Mouse (Mus musculus) regulatory T cell (primary cell): ENCODE results near the gene Styx.

Source experiments
- in situ Hi-C: fragments of 300-600 bp; cut with MboI, MseI; formaldehyde crosslinking; loops from one replicate; pipeline ENCODE4 v1.15.1; 2025; ENCODE audit warnings: high pct_unique_total_duplicates

Styx gene

GRCm38 (mm10) chr14:45329589-45330181 lies 21.2 kb upstream of the Styx start, which contains the start of gene Psmc6:
Gene Psmc6 (plus strand): TSS chr14:45329788.
- in situ Hi-C loops = loop anchor here (25.0 kb wide), 1 partner anchor 1458 kb away; the partner anchor contains the start of gene Cnih1

GRCm38 (mm10) chr14:45364211-45365195 lies 13.6 kb downstream of the Styx start:
- in situ Hi-C loops = no loop called here

- in situ Hi-C loops = no loop called here
These were observed 14.3 kb downstream of the Styx start for GRCm38 (mm10) chr14:45365196-45365587.

- in situ Hi-C loops = no loop called here
These were observed 27.9 kb downstream of the Styx start for GRCm38 (mm10) chr14:45378771-45379170.

GRCm38 (mm10) chr14:45380756-45381155 lies 29.9 kb downstream of the Styx start:
- in situ Hi-C loops = loop anchor here (10.0 kb wide), 1 partner anchor 1384 kb away; the partner anchor contains the start of gene Cdkn3

GRCm38 (mm10) chr14:45382912-45383311 lies 32.0 kb downstream of the Styx start:
- in situ Hi-C loops = loop anchor here (10.0 kb wide), 1 partner anchor 1382 kb away; the partner anchor contains the start of gene Cdkn3

GRCm38 (mm10) chr14:45385596-45385995 lies 34.7 kb downstream of the Styx start:
- in situ Hi-C loops = loop anchor here (10.0 kb wide), 1 partner anchor 1379 kb away; the partner anchor contains the start of gene Cdkn3

GRCm38 (mm10) chr14:45387480-45387879 lies 36.6 kb downstream of the Styx start:
- in situ Hi-C loops = loop anchor here (10.0 kb wide), 1 partner anchor 1377 kb away; the partner anchor contains the start of gene Cdkn3

GRCm38 (mm10) chr14:45388345-45389181 lies 37.7 kb downstream of the Styx start:
- in situ Hi-C loops = loop anchor here (10.0 kb wide), 1 partner anchor 1376 kb away; the partner anchor contains the start of gene Cdkn3

- in situ Hi-C loops = loop anchor here (10.0 kb wide), 1 partner anchor 1376 kb away; the partner anchor contains the start of gene Cdkn3
These were observed 38.3 kb downstream of the Styx start for GRCm38 (mm10) chr14:45389194-45389593.

GRCm38 (mm10) chr14:45399836-45400235 lies 48.9 kb downstream of the Styx start:
- in situ Hi-C loops = loop anchor here (25.0 kb wide), 1 partner anchor 287 kb away; no protein-coding TSS in a partner anchor

GRCm38 (mm10) chr14:45403651-45404050 lies 52.8 kb downstream of the Styx start:
- in situ Hi-C loops = loop anchor here (25.0 kb wide), 1 partner anchor 284 kb away; no protein-coding TSS in a partner anchor

- in situ Hi-C loops = loop anchor here (25.0 kb wide), 1 partner anchor 282 kb away; no protein-coding TSS in a partner anchor
These were observed 53.9 kb downstream of the Styx start, which contains the start of gene Gnpnat1 for GRCm38 (mm10) chr14:45404813-45405212. Gene Gnpnat1 (minus strand): TSS chr14:45404913.

GRCm38 (mm10) chr14:45416265-45416664 lies 65.4 kb downstream of the Styx start:
- in situ Hi-C loops = loop anchor here (25.0 kb wide), 1 partner anchor 271 kb away; no protein-coding TSS in a partner anchor

GRCm38 (mm10) chr14:45418553-45418952 lies 67.7 kb downstream of the Styx start:
- in situ Hi-C loops = loop anchor here (25.0 kb wide), 1 partner anchor 269 kb away; no protein-coding TSS in a partner anchor

- in situ Hi-C loops = loop anchor here (25.0 kb wide), 1 partner anchor 268 kb away; no protein-coding TSS in a partner anchor
These were observed 68.4 kb downstream of the Styx start for GRCm38 (mm10) chr14:45419323-45419722.

- in situ Hi-C loops = loop anchor here (25.0 kb wide), 1 partner anchor 265 kb away; no protein-coding TSS in a partner anchor
These were observed 71.5 kb downstream of the Styx start for GRCm38 (mm10) chr14:45422371-45422770.

GRCm38 (mm10) chr14:45423220-45423619 lies 72.3 kb downstream of the Styx start:
- in situ Hi-C loops = loop anchor here (25.0 kb wide), 1 partner anchor 264 kb away; no protein-coding TSS in a partner anchor

- in situ Hi-C loops = no loop called here
These were observed 79.4 kb downstream of the Styx start for GRCm38 (mm10) chr14:45430066-45430842.

- in situ Hi-C loops = no loop called here
These were observed 81.1 kb downstream of the Styx start for GRCm38 (mm10) chr14:45432003-45432402.
